Mouse (Mus musculus): Measurements from ENCODE around the gene Olfr1018.

The Olfr1018 gene

DNA sequence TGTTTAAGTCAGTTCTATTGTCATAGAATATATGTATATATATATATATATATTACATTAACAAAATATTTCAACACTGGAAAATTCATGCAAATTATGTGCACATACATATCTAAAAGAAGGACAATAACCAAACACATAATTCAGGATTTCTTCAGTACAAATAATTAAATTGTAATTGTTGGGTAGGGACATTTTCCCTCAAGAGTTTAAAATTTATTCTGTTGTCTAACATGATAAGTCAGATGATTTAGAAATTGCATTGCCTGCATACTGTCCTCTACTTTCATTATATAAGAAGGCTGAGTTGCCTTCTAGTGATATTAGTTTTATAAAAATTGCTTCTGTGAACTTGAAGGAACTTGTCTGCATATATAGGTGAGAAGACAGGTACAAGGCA, at the start of gene Olfr1018:
TSS of gene Olfr1018 (plus strand) at position 301 of the 400 bp plus-strand sequence.
- DNase-seq = no peak

DNA sequence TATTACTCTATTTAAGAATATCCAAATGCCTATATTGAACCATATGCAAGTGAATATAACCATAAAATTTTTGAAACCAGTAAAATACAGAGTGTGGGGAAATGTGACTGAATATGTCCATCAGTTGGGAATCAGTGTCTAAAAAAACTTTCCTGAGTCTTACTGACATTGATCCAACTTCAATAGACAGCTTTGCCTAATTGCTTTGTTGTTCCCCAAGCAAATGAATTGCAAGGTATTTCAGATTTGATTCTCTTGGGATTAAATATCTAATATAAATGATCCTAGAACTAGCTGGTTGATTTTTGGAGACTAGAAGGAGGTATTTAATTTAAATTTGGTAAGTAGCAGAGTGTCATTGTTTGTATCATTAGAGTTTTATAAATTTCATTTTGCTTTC, 45.9 kb upstream of the Olfr1018 start, which contains the start of gene Olfr1014:
TSS of gene Olfr1014 (plus strand) at position 301 of the 400 bp plus-strand sequence.
- DNase-seq = no peak

- DNase-seq = no peak
These were observed 36.6 kb upstream of the Olfr1018 start, which contains the start of gene Olfr1015 for GRCm38 (mm10) chr2:85781717-85782116. Gene Olfr1015, plus strand, starts transcription at chr2:85782017.

DNA sequence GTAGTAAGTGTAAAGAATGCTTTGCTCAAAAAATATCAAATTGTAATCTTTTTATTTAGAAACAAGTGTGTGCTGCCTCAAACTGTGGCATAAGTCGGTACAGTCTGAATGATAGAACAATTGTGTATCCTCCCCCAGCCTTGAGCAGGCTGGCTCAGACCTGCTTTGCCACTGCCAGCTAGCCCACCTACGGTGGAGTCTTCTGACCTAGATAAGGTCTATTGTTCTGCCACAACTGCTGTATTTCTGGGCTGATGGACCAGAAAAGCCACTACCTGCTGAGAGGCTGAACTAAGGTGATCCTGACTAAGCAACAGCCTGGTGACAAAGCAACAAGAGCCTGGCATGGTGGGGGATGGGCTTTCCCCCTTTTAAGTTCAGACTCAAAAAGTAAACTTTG, 25.9 kb upstream of the Olfr1018 start:
- no peak for DNase-seq

GRCm38 (mm10) chr2:85802444-85802843, 15.8 kb upstream of the Olfr1018 start, which contains the start of gene Olfr1016:
Gene Olfr1016, minus strand, starts transcription at chr2:85802544.
- no peak for DNase-seq

DNA sequence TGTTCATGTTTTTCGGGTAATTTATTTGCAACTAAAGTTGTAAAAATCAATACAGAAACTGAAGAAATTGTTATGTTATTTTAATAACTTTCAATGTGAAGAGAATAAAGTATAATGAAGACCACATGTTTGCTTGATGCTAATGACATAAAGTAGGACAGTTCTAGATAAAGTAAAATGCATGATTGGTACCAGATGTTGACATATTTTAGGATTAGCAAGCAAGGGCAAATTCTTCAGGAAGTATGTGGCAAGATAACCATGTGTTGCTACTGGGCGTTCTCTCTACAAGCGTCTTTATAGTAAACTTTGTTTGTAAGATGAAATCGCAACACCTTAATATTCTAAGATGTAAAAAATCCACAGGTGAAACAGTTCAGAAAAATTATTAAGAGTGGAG, 13.8 kb upstream of the Olfr1018 start:
- no peak for DNase-seq

- DNase-seq = no peak
These were observed 27.1 kb downstream of the Olfr1018 start, which contains the start of gene Olfr1019 for GRCm38 (mm10) chr2:85845383-85845782. Gene Olfr1019, minus strand, starts transcription at chr2:85845483.

DNA sequence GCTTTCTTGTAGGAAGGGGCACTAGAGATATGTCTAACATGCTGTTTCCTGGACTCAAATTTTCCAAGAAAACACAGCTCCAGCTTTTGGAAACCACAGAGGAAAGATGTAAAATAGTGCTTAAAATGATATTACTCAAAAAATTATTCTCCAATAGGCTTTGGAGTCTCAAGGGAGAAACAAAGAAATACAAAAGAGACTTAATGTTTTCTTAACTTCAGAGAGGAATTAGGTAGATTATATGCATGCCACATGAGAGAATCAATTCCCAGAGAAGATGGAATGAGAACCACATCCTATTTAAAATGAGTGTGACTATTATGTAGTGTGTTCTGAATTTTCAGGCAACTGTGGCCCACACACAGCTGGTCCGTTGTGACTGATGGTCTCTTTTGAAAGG, 28.5 kb downstream of the Olfr1018 start, which contains the start of gene Olfr1020:
TSS of gene Olfr1020 (plus strand) at position 301 of the 400 bp plus-strand sequence.
- DNase-seq = no peak

DNA sequence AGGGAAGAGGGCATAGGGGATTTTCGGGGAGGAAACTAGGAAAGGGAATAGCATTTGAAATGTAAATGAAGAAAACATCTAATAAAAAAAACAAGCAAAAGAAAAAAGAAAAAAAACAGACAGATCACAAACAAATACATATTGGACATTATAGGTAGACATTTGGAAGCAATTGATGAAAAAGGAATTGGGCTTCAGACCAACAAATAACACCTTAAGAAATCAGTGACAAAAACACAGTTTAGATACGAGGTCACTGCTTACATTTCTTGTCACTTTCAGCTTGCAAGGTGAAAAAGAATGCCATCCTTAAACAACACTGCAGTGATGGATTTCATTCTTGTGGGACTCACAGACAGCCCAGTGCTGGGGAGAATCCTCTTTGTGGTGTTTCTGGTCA, 50.0 kb downstream of the Olfr1018 start, which contains the start of gene Olfr1022:
TSS of gene Olfr1022 (plus strand) at position 301 of the 400 bp plus-strand sequence.
- DNase-seq = no peak
